8 mouse cellular contexts compared by ENCODE assay signal in the genomic region with DNA sequence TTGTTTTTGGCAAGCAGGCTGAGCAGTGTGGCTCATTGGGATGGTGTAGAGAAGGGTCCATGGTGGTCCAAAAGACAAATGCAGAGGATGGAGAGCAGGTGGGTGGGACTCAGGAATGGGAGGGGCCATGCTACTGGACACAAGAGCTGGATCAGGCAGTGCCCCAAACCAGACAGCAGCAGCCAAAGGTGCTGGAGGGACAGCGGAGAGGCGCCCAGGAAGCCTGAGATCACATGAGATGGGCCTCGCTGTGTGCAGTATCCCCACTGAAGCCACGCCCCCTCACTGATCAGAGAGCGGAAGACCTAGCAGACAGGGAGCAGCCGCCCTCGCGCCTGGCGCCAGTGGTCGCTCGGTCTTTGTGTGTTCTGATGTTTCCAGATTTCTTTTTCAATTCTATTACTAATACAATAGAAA. TPM values are rescaled to one million over a fixed set of nuclear protein-coding genes. Genes with fewer than 3 reads are reported as not detected.
DNase-seq lines count a peak whose midpoint lies in the region; ATAC-seq and TF ChIP-seq lines count a peak whose summit lies in the region.

No protein-coding gene starts in this region.

- peak overlapping the region; percentile 32 for H3K4me3 ChIP-seq in embryonic facial prominence, embryonic 15.5 days (replicated peaks)
- H3K4me3 ChIP-seq in hindbrain, embryonic 10.5 days, result peak overlapping the region; percentile 42
- peak overlapping the region; percentile 26 for H3K4me3 ChIP-seq in limb, embryonic 13.5 days
- H3K4me3 ChIP-seq in midbrain, embryonic 12.5 days, result 0 out of 2 replicates have a peak overlapping the region, but pooled peaks have one; percentile 1
- H3K4me3 ChIP-seq in stomach, postnatal 0 days (ENCODE audit: low read depth, low read length), result peak overlapping the region; percentile 27

- H3K9ac ChIP-seq in embryonic facial prominence, embryonic 15.5 days, result no peak overlapping the region
- no peak overlapping the region for H3K9ac ChIP-seq in limb, embryonic 13.5 days
- no peak overlapping the region for H3K9ac ChIP-seq in midbrain, embryonic 12.5 days (replicated peaks)
- H3K9ac ChIP-seq in stomach, postnatal 0 days (ENCODE audit: low read length), result no peak overlapping the region

- ATAC-seq in embryonic facial prominence, embryonic 15.5 days (ENCODE audit: insufficient number of reproducible peaks, low FRiP score, low TSS enrichment, low read depth), result no peak
- peak; percentile 58 for ATAC-seq in limb, embryonic 13.5 days (ENCODE audit: low FRiP score, low read depth)
- peak; percentile 66 for ATAC-seq in midbrain, embryonic 12.5 days (ENCODE audit: low FRiP score, low read depth)
- peak; percentile 29; the same call in 1 of the 2 replicates for ATAC-seq in stomach, postnatal 0 days (ENCODE audit: low FRiP score, low TSS enrichment)

- H3K27ac ChIP-seq in embryonic facial prominence, embryonic 15.5 days (replicated peaks), result no peak overlapping the region
- H3K27ac ChIP-seq in hindbrain, embryonic 10.5 days, result peak overlapping the region; percentile 80
- no peak overlapping the region for H3K27ac ChIP-seq in limb, embryonic 13.5 days
- peak overlapping the region; percentile 2 for H3K27ac ChIP-seq in midbrain, embryonic 12.5 days (replicated peaks)
- H3K27ac ChIP-seq in stomach, postnatal 0 days (replicated peaks), result no peak overlapping the region

- TF ChIP-seq EP300 in stomach, postnatal 0 days (optimal IDR thresholded peaks at IDR 0.05), result no peak

- DNase-seq in ovary, postnatal 36 days (ENCODE audit: low spot score), result peak; percentile 62
- DNase-seq in ovary, postnatal 10 days (ENCODE audit: low spot score), result no peak
- peak; percentile 57 for DNase-seq in hindbrain, embryonic 10.5 days (ENCODE audit: low spot score)
- DNase-seq in stomach, postnatal 0 days (ENCODE audit: low spot score), result peak; percentile 61
- no peak for DNase-seq in layer of hippocampus, adult 9-10 months (ENCODE audit: low spot score)

- no peaks in the 10 kb centered on the region for H3K36me3 ChIP-seq in embryonic facial prominence, embryonic 15.5 days
- peaks cover 80% of the 10 kb centered on the region for H3K36me3 ChIP-seq in hindbrain, embryonic 10.5 days
- H3K36me3 ChIP-seq in limb, embryonic 13.5 days, result no peaks in the 10 kb centered on the region; the same call in 1 of the 2 replicates
- H3K36me3 ChIP-seq in midbrain, embryonic 12.5 days, result peaks cover 60% of the 10 kb centered on the region
- H3K36me3 ChIP-seq in stomach, postnatal 0 days (ENCODE audit: control insufficient read depth, insufficient read depth, low read length), result no peaks in the 10 kb centered on the region

- H3K27me3 ChIP-seq in embryonic facial prominence, embryonic 15.5 days, result no peaks in the 10 kb centered on the region
- no peaks in the 10 kb centered on the region for H3K27me3 ChIP-seq in hindbrain, embryonic 10.5 days (ENCODE audit: insufficient read depth, poor library complexity, severe bottlenecking)
- H3K27me3 ChIP-seq in limb, embryonic 13.5 days, result no peaks in the 10 kb centered on the region
- no peaks in the 10 kb centered on the region for H3K27me3 ChIP-seq in midbrain, embryonic 12.5 days
- H3K27me3 ChIP-seq in stomach, postnatal 0 days (ENCODE audit: control insufficient read depth, insufficient read depth, low read length), result no peaks in the 10 kb centered on the region

- 6% methylated on average over 11 of the region's 11 CpGs for WGBS in embryonic facial prominence, embryonic 15.5 days
- 24% methylated on average over 11 of the region's 11 CpGs for WGBS in hindbrain, embryonic 10.5 days
- WGBS in limb, embryonic 13.5 days, result 14% methylated on average over 11 of the region's 11 CpGs
- WGBS in midbrain, embryonic 12.5 days, result 22% methylated on average over 11 of the region's 11 CpGs
- 4% methylated on average over 11 of the region's 11 CpGs for WGBS in stomach, postnatal 0 days

- H3K4me2 ChIP-seq in embryonic facial prominence, embryonic 15.5 days (replicated peaks), result peak overlapping the region; percentile 54
- H3K4me2 ChIP-seq in limb, embryonic 13.5 days (replicated peaks), result peak overlapping the region; percentile 57
- peak overlapping the region; percentile 38 for H3K4me2 ChIP-seq in midbrain, embryonic 12.5 days (replicated peaks)
- H3K4me2 ChIP-seq in stomach, postnatal 0 days (replicated peaks; ENCODE audit: low read depth), result peak overlapping the region; percentile 53

- peaks cover 10% of the 10 kb centered on the region for H3K4me1 ChIP-seq in embryonic facial prominence, embryonic 15.5 days
- peaks cover 44% of the 10 kb centered on the region for H3K4me1 ChIP-seq in hindbrain, embryonic 10.5 days (replicated peaks)
- peaks cover 15% of the 10 kb centered on the region for H3K4me1 ChIP-seq in limb, embryonic 13.5 days
- H3K4me1 ChIP-seq in midbrain, embryonic 12.5 days, result peaks cover 15% of the 10 kb centered on the region
- no peaks in the 10 kb centered on the region for H3K4me1 ChIP-seq in stomach, postnatal 0 days (replicated peaks; ENCODE audit: control insufficient read depth, insufficient read depth)

- TF ChIP-seq CTCF in stomach, postnatal 0 days (IDR thresholded peaks at IDR 0.05; ENCODE audit: low read depth), result no peak

- no peaks in the 10 kb centered on the region for H3K9me3 ChIP-seq in embryonic facial prominence, embryonic 15.5 days (replicated peaks)
- H3K9me3 ChIP-seq in hindbrain, embryonic 10.5 days, result peaks cover 12% of the 10 kb centered on the region; the same call in 1 of the 2 replicates
- no peaks in the 10 kb centered on the region for H3K9me3 ChIP-seq in limb, embryonic 13.5 days
- peaks cover 4% of the 10 kb centered on the region; the same call in 1 of the 2 replicates for H3K9me3 ChIP-seq in midbrain, embryonic 12.5 days
- no peaks in the 10 kb centered on the region for H3K9me3 ChIP-seq in stomach, postnatal 0 days (ENCODE audit: control insufficient read depth, low read length)

RNA-seq across cellular contexts. Expression of a gene that starts 9.9 kb away (rescaled TPM):
- 10.3 and 13.0 TPM in 2 replicates for polyA plus RNA-seq in embryonic facial prominence, embryonic 15.5 days (2015; fragmentation: Nextera tagmentation; extraction: Ambion mirVana)
- polyA plus RNA-seq in hindbrain, embryonic 10.5 days (2016; fragmentation: Nextera tagmentation; extraction: Ambion mirVana), result 20.0 and 21.3 TPM in 2 replicates
- 4.8 and 6.8 TPM in 2 replicates for polyA plus RNA-seq in limb, embryonic 13.5 days (2015; fragmentation: Nextera tagmentation; extraction: Ambion mirVana)
- 18.6 and 24.1 TPM in 2 replicates for polyA plus RNA-seq in midbrain, embryonic 12.5 days (2016; fragmentation: Nextera tagmentation; extraction: Ambion mirVana)
- 0.92 and 1.2 TPM in 2 replicates for polyA plus RNA-seq in stomach, postnatal 0 days (2015; fragmentation: Nextera tagmentation; extraction: Ambion mirVana)

RNA-seq across cellular contexts. Expression of a gene that starts 10.0 kb away (rescaled TPM):
- 15.3 and 16.0 TPM in 2 replicates for polyA plus RNA-seq in embryonic facial prominence, embryonic 15.5 days (2015; fragmentation: Nextera tagmentation; extraction: Ambion mirVana)
- 29.5 and 37.9 TPM in 2 replicates for polyA plus RNA-seq in hindbrain, embryonic 10.5 days (2016; fragmentation: Nextera tagmentation; extraction: Ambion mirVana)
- polyA plus RNA-seq in limb, embryonic 13.5 days (2015; fragmentation: Nextera tagmentation; extraction: Ambion mirVana), result 25.1 and 27.2 TPM in 2 replicates
- 30.9 and 35.1 TPM in 2 replicates for polyA plus RNA-seq in midbrain, embryonic 12.5 days (2016; fragmentation: Nextera tagmentation; extraction: Ambion mirVana)
- 4.8 and 6.3 TPM in 2 replicates for polyA plus RNA-seq in stomach, postnatal 0 days (2015; fragmentation: Nextera tagmentation; extraction: Ambion mirVana)

RNA-seq across cellular contexts. Expression of a gene that starts 29.4 kb away (rescaled TPM):
- polyA plus RNA-seq in embryonic facial prominence, embryonic 15.5 days (2015; fragmentation: Nextera tagmentation; extraction: Ambion mirVana), result 81.4 and 90.1 TPM in 2 replicates
- 28.3 and 35.5 TPM in 2 replicates for polyA plus RNA-seq in hindbrain, embryonic 10.5 days (2016; fragmentation: Nextera tagmentation; extraction: Ambion mirVana)
- 67.1 and 69.9 TPM in 2 replicates for polyA plus RNA-seq in limb, embryonic 13.5 days (2015; fragmentation: Nextera tagmentation; extraction: Ambion mirVana)
- 40.6 and 42.1 TPM in 2 replicates for polyA plus RNA-seq in midbrain, embryonic 12.5 days (2016; fragmentation: Nextera tagmentation; extraction: Ambion mirVana)
- 30.8 and 35.5 TPM in 2 replicates for polyA plus RNA-seq in stomach, postnatal 0 days (2015; fragmentation: Nextera tagmentation; extraction: Ambion mirVana)

Comparison
In these comparisons a context has a peak if more than half of its experiments do, and no peak if none do; other contexts are left out.
1. DNase-seq: peak in ovary, postnatal 36 days (single experiment), hindbrain, embryonic 10.5 days (single experiment) and stomach, postnatal 0 days (single experiment); none in ovary, postnatal 10 days (single experiment) and layer of hippocampus, adult 9-10 months (single experiment).
2. H3K27ac ChIP-seq: peak in hindbrain, embryonic 10.5 days (single experiment) and midbrain, embryonic 12.5 days (single experiment); none in embryonic facial prominence, embryonic 15.5 days (single experiment), limb, embryonic 13.5 days (single experiment) and stomach, postnatal 0 days (single experiment).
3. Peak in every context shown above with its lines, with median percentiles within 50 percentile points of each other: H3K4me2 ChIP-seq and H3K4me3 ChIP-seq.